Mouse (Mus musculus): ENCODE data around the gene Slc7a7. TPM values are rescaled to one million over a fixed set of nuclear protein-coding genes. Genes with fewer than 3 reads are reported as not detected.

Gene Slc7a7
- total and polyA plus RNA-seq, 3 experiments = 20.1 to 65.6 TPM; not detected in 1

- TF ChIP-seq TCF12 (IDR thresholded peaks at IDR 0.05; ENCODE audit: low read depth, low read length) (peak; percentile 87), MEF2A (IDR thresholded peaks at IDR 0.05; ENCODE audit: extremely low read depth, insufficient replicate concordance, low read depth, low read length, poor library complexity, severe bottlenecking) (no peak), ZC3H11A (IDR thresholded peaks at IDR 0.05; ENCODE audit: low read depth, low read length) (no peak)
Observed at GRCm38 (mm10) chr14:54457907-54458569, 40.5 kb upstream of the Slc7a7 start (continued).

GRCm38 (mm10) chr14:54454669-54455528 is 37.3 kb upstream of the Slc7a7 start:
- Histone ChIP-seq H3K36me3 (ENCODE audit: control insufficient read depth in 1 of 2, insufficient read depth in 2 of 2, low read length in 2 of 2) (peaks cover 0 to 4% of the 10 kb centered on the region in 2 experiments; a peak in 2 of 4 replicates), H3K79me2 (ENCODE audit: control insufficient read depth, insufficient read depth, low read length, poor library complexity) (no peaks in the 10 kb centered on the region), H3K9ac (ENCODE audit: control insufficient read depth, low read depth, low read length, poor library complexity, severe bottlenecking) (no peak overlapping the region), H3K27ac (ENCODE audit: control insufficient read depth, low read depth, low read length) (no peak overlapping the region), H3K4me3 (ENCODE audit: control insufficient read depth in 1 of 2, insufficient read depth in 1 of 2, low read depth in 2 of 2, low read length in 2 of 2) (no peak overlapping the region), H3K9me3 (replicated peaks; ENCODE audit: insufficient read depth, low read length) (no peaks in the 10 kb centered on the region), H3K27me3 (ENCODE audit: control insufficient read depth in 1 of 2, insufficient read depth in 2 of 2, low read length in 2 of 2) (no peaks in the 10 kb centered on the region), H3K4me1 (ENCODE audit: control insufficient read depth in 1 of 2, insufficient read depth in 2 of 2, low read length in 2 of 2) (peaks cover 6 to 10% of the 10 kb centered on the region in 2 experiments)
- no peak for DNase-seq (ENCODE audit: low read depth, low spot score)
- TF ChIP-seq TCF12 (IDR thresholded peaks at IDR 0.05; ENCODE audit: low read depth, low read length) = no peak
- TF ChIP-seq RCOR1 (IDR thresholded peaks at IDR 0.05; ENCODE audit: low read depth, low read length) = 0 out of 2 replicates have a peak, but pooled peaks have one; percentile 13
- peak; percentile 38 for TF ChIP-seq TAL1 (IDR thresholded peaks at IDR 0.05; ENCODE audit: low read length)

GRCm38 (mm10) chr14:54453566-54453965 is 36.0 kb upstream of the Slc7a7 start:
- Histone ChIP-seq H3K4me3 (ENCODE audit: control insufficient read depth in 1 of 2, insufficient read depth in 1 of 2, low read depth in 2 of 2, low read length in 2 of 2) (no peak overlapping the region), H3K79me2 (ENCODE audit: control insufficient read depth, insufficient read depth, low read length, poor library complexity) (no peaks in the 10 kb centered on the region), H3K36me3 (ENCODE audit: control insufficient read depth in 1 of 2, insufficient read depth in 2 of 2, low read length in 2 of 2) (peaks cover 0 to 6% of the 10 kb centered on the region in 2 experiments; a peak in 2 of 4 replicates), H3K9me3 (replicated peaks; ENCODE audit: insufficient read depth, low read length) (no peaks in the 10 kb centered on the region), H3K27ac (ENCODE audit: control insufficient read depth, low read depth, low read length) (no peak overlapping the region), H3K27me3 (ENCODE audit: control insufficient read depth in 1 of 2, insufficient read depth in 2 of 2, low read length in 2 of 2) (no peaks in the 10 kb centered on the region), H3K4me1 (ENCODE audit: control insufficient read depth in 1 of 2, insufficient read depth in 2 of 2, low read length in 2 of 2) (peaks cover 2 to 10% of the 10 kb centered on the region in 2 experiments), H3K9ac (ENCODE audit: control insufficient read depth, low read depth, low read length, poor library complexity, severe bottlenecking) (no peak overlapping the region)
- DNase-seq (ENCODE audit: low read depth, low spot score) = no peak
- TF ChIP-seq MYB (IDR thresholded peaks at IDR 0.05; ENCODE audit: low read depth, low read length) (no peak), HCFC1 (IDR thresholded peaks at IDR 0.05; ENCODE audit: low read depth, low read length) (no peak), MEF2A (IDR thresholded peaks at IDR 0.05; ENCODE audit: extremely low read depth, insufficient replicate concordance, low read depth, low read length, poor library complexity, severe bottlenecking) (no peak), CHD1 (IDR thresholded peaks at IDR 0.05; ENCODE audit: low read depth, low read length) (no peak), MXI1 (IDR thresholded peaks at IDR 0.05; ENCODE audit: low read depth, low read length) (no peak), POLR2A (IDR thresholded peaks at IDR 0.05; ENCODE audit: control insufficient read depth in 1 of 2, insufficient read depth in 1 of 2, low read depth in 1 of 2, low read length in 2 of 2, poor library complexity in 1 of 2) (no peak), MAFK (IDR thresholded peaks at IDR 0.05; ENCODE audit: borderline replicate concordance, low read depth, low read length) (no peak), POLR2AphosphoS2 (IDR thresholded peaks at IDR 0.05; ENCODE audit: low read length) (no peak), MAZ (IDR thresholded peaks at IDR 0.05; ENCODE audit: low read depth, low read length) (no peak), UBTF (IDR thresholded peaks at IDR 0.05; ENCODE audit: borderline replicate concordance, insufficient read depth, low read depth, low read length) (no peak), JUND (IDR thresholded peaks at IDR 0.05; ENCODE audit: low read depth, low read length) (no peak), TBP (IDR thresholded peaks at IDR 0.05; ENCODE audit: low read depth, low read length) (no peak), MYC (IDR thresholded peaks at IDR 0.05; ENCODE audit: low read depth, low read length) (no peak), SMC3 (IDR thresholded peaks at IDR 0.05; ENCODE audit: low read depth, low read length) (no peak), RCOR1 (IDR thresholded peaks at IDR 0.05; ENCODE audit: low read depth, low read length) (no peak), RAD21 (IDR thresholded peaks at IDR 0.05; ENCODE audit: low read depth, low read length) (no peak)
